Mouse (Mus musculus) embryo, embryonic 11.5 days (tissue): ENCODE results near the gene Zfp277.
A peak's percentile ranks its signal among the peaks of the same experiment; 100 is the strongest.

Experiments used
- DNase-seq: peaks from one replicate; pipeline ENCODE4 v3.0.0-alpha.2; 2012; ENCODE audit warnings: low read depth, low spot score

The Zfp277 gene

DNA sequence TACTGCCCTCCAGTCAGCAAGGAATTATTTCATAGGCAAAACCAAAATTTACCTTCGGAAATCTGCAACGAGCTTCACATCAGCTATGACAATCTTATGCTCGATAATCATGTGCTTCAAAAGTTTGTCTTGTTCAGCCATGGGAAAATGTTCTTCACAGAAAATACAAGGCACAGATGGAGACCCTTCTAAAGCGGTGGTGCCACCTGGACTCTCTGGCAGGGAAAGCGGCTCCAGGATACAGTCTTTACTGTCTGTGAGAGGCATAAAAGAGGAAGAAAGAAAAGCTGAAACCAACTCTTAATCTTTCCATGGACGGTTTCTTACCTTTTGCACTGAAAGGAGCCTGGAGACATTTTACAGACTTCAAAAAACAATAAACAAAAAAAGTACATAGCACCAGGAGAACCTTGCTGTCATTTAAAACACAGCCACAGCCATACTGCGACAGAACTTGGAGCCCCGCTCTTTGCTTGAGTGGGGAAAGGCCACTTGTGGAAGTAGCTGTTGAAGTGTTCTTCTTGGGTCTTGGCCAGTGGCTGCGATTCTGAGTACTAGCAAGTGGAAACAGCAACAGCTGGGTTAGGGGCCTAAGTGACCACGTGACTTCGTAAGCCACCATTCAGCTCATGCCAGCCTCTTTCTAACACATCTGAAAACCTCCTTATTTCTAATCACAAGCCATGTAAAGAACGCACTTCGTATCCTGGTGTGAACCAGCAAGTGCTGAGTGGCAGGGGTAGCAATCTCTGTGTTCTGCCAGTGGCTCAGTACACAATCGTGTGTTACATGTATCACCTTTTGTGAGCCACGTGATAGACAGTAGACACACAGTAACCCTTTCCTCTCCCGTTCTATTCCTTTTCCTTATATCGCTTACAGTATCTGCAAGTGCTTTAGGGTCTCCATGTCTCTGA lies 66.8 kb downstream of the Zfp277 start:
- DNase-seq: no peak

DNA sequence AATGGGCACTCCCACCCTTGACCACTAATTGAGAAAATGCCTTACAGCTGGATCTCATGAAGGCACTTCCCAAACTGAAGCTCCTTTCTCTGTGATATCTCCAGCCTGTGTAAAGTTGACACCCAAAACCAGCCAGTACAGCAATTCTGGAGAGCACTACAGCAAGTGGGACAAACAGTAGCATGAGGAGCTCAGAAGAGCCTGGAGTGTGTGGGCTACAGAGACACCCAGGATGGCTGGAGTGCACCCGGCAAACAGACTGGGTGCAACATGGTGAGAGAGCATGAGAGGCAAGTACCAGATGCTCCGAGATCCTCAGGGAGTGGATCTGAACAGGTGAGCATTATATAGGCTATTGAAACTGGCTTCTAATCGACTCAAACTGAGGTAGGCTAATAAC lies 93.8 kb downstream of the Zfp277 start:
- DNase-seq: no peak

DNA sequence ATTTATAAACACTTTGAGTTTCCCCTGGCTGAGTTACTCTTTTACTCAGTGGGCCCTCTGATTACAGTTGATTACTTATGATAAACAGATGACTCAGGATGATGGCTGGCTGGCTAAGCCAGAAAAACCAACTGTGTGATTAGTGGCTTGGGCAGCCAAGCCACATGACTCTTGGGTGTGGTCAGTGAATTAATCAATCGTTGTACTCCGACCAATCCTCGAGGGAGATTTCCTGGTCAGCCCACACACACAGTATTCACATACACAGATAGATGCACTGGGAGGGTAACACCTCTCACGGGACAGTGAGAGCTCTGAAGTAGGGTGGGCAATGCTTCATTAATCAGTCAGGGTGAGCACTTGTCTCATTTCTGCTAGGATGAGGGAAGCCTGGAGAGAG lies 97.5 kb downstream of the Zfp277 start:
- DNase-seq: no peak

DNA sequence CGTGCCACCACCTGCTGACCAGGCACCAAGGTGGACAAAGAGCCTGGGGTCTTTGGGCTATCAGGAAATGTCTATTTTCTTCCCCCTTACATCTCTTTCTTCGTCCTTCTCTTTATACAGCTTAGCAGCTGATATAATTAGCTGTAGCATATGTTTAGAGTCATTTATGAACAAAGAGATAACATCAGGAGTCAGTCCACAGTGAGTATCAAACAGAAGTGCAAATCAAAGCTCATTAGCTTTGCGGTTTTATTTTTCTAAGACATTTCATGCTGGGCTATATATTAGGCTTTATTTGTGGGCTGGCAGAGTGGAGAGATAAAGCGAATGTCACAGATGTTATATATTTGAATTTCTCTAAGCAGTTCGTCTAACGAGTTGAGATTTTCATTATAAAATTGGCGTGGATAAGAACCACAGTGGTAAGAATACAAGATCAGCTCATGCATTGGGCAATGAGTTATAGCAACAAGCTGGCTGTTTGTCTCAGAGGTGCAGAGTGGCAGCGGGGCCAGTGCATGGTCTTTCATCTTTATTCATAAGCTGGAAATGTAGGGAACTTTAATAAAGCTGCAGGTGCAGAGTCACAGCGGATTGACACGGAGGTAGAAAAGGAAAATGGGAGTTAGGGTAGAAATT lies 98.5 kb downstream of the Zfp277 start:
- DNase-seq: no peak

DNA sequence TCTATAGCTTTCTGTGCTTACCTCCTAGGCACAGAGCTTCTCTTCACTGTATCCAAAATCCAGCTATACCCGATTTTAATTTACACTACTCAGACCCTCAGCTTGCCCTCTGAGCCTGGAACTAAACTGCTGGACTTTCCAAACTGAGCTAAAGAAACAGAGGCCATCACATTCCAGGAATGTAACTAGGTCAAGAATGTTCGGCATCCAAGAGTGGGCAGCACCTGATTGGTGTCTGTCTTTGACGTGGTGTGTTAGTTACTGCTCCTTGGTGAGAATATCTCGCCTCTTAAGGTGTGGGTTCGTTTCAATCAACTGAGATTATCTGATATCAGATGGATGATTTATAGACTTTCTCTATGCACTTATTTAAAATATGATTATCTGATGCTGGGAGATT lies 104.3 kb downstream of the Zfp277 start:
- no peak for DNase-seq

DNA sequence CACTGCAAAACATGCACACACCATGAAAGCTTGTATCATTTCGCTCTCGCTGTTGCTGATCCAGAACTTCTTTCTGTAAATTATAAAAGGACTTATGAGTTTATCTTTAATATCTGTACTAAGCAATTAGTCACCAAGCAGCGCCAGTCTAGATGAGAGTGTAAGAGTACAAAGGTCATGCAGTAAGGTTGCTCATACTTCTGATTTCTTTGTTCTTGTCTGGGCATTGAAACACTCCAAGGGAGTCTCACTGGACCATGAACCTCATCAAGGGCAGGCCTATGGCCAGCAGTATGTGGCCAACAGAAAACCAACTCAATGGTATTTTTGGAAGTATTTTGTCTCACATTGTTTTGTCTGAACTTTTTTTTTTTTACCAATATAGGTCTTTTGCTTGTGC lies 110.4 kb downstream of the Zfp277 start:
- no peak for DNase-seq

DNA sequence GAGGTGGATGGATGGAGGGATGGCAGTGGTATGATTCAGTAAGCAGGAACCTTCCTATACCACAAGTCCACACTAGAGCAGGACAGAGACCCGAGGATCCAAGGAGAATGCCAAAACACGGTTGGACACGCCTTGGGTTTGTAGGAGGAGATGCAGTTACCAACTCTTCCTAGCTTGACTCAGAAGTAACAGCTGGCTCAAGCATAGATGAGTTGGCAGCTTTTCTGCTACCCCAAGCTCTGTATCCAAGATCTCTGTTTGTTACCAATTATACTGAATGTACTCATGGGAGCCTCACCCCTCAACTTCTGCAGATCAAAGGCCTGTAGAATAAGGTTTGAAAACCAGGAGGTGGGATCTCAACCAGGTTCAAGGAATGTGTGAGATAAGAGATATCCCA lies 114.2 kb downstream of the Zfp277 start:
- DNase-seq: no peak

DNA sequence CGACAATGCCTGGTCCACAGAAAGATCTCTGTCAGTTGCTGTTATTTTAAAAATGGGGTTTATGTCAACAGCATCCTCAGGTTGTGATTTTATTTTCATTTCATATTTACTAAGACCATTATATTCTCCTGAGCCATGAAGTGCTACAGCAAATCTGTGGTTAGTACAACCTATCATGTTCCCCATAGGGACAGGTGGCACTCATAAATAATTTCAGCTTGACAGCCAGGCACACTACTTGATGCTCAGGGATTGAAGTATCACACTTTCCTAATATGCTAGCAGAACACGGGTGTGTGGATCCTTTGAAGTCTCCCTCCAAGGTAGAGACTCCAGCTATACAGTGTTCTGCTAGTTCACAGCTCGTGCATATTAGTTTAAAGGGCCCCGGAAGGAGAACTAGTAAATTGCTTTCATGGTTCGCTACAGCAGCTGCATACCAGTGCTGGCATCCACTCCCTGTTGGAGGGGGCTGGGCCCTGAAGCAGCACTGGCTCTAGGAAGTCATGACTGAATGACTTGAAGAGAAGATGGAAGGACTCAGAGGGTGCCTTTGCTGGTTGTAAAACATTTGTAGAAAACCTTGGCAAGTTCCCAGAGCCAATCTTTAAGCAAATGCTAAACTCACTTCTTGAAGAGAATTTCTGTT lies 118.6 kb downstream of the Zfp277 start:
- peak; percentile 8 for DNase-seq

DNA sequence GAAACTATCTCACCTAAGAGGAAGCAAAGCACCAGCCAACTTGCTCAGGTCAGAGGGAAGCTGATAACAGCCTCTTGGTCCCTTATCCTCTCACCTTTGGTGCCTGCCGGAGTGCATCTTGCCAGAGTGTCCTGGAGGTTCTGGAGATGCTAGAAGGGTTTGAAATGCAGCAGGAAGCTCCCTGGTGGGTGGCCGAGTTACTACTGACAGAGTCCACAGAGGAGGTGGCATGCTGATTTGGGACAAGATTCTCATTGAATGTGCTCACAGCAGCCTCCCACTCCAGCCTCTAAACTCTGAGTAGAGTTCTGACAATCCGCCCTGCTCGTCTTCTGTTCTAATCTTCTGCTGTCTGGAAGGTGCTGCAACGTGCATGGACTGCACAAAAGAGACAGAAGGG lies 120.1 kb downstream of the Zfp277 start:
- no peak for DNase-seq

DNA sequence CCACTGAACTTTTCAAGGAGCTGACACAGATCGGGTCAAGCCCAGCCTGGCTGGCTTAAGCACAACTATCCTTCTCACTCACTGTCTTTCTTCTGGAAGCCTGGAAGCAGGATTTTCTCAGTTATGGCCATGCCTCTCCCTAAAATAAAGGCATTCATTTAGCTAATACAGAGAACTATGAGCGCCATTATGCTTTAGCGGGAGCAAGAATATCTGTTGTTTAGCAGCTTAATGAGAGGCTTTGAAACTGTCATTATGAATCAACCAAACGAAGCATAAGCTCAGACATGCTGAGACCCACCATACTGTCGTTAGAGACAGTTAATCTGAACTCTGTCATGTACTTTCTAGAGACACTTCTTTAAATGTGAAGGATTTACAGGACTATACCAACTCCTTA lies 120.9 kb downstream of the Zfp277 start:
- DNase-seq: no peak

DNA sequence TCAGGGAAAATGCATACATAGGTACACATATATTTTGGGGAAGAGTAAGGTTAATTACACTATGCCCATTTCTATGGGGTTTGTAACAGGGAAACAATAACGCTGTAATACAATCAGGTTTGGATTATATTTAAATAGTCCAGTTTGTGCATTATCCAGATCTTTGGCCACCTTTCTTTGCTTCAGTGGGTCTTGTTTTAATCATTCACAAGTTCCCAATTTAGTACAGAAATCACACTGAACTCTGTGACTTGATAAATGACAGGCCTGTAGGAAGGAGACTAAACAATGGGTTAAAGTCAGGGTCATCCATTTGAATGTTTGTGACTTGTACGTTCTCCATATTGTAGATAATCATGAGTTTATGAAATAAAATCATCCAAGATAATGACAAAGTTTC lies 130.6 kb downstream of the Zfp277 start:
- DNase-seq: no peak

DNA sequence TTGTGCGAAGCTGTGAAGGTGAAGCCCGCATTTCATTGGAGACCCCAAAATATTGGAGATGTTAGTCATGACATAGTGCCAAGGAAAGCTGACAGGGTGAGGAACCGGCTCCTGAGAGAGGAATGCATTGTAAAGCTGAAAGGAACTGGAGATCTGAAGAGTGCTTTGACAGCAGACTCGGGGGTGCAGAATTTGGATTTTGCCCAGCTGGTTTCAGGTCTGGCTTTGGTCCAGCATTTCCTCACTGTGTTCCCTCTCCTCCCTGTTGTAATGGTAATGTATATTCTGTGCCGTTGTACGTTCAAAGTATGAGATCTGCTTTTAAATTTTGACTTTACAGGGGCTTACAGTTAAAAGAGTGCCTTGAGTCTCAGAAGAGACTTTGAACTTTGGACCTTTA lies 141.7 kb downstream of the Zfp277 start:
- no peak for DNase-seq

DNA sequence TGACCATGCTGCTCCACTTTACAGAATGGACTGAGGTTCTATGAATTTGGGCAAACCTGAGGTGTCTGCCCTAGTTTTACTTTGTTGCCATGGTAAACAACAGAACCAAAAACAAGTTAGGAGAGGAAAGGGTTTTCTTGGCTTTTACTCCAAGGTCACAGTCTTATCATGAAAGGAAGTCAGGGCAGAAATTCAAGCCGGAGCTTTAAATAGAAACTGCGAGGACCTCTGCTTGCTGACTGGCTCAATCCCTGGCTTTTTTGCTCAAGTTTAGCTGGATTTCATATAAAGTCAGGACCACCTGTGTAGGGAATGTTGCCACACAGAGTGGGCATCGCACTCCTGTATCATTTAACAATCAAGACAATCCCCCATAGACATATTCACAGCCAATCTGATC lies 147.1 kb downstream of the Zfp277 start:
- DNase-seq: no peak

DNA sequence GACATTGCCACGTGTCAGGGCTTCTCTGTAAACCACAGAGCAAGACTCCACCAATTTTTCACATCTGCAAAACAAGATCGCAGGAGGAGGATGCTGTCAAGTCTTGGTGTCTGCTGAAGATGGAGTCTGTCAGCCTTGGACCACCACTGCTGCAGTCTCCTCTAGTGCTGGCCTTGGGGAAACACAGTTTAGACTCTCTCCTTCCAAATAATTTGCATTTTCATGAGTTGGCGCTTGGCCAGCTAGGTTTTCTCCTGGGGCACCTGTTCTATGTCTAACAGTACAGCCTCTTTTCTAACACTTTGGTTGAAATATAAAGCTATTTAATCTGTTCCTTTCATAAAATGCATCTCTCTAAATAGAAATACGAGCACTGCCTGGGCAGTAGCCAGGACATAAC lies 159.2 kb downstream of the Zfp277 start:
- no peak for DNase-seq

DNA sequence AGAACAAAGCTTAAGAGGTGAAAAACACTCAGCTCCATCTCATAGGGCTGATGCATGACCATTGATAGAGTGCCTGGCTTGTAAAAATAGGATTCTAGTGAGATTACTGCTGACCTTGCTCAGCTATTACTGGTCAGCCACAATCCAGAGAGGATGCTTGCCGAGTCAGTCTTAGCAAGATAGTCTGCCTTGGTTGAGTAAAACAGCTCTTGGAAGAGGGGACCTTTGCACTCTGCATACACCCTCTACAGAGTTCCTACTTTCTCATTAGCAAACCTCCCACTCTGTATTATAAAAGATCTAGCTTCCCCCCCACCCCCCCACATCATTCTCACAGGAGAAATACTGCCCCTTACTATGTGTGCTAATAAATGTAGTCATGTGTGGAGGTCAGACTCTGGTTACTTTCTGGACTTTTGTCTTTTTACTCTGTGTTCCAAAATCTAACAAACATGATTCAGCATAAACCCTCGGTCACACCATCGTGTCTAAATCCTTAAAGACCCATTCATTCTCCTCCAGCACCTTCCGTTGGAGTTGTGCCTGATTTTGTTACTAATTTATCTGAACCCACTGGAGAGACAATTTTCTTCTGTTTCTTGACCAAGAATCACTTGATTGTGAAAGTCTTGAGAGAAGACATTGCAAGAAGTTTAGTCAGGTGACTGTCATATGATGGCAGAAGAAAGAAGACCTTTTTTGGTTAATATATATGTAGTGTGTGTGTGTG lies 164.9 kb downstream of the Zfp277 start:
- DNase-seq: no peak

DNA sequence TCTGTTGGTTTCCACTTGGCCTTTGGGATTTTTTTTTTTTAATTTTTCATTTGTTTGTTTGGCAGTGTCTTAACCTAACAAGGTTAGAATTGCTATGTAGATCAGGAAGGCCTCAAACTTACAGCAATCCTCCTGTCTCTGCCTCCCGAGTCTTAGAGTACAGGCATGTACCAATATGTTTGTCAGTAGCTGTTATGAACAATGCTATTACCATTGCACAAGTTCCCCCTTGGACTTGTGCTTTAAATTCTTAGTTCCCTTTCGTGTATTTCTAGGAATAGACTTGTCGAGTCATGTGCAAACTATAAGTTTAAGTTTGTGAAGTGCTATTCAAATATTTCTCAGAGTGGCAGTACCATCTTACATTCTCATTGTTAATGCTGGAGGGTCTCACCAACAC lies 168.1 kb downstream of the Zfp277 start:
- no peak for DNase-seq

DNA sequence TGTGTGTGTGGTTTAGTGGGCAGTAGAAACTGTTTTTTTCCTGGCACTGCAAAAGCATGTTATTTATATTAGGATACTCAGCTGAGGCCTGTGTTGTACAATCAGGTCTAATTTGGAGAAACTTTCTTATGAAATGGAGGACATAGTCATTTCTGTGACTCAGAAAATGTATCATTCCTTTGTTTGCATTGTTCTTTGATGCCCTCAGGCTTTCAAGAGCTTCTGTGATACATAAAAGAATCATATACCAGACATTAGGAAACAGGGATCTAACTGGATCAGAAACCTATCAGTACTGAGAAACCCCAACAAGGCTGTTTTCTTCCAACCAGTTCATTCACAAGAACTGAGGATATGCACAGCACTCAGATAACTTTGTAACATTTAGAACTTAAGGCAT lies 170.8 kb downstream of the Zfp277 start:
- no peak for DNase-seq

DNA sequence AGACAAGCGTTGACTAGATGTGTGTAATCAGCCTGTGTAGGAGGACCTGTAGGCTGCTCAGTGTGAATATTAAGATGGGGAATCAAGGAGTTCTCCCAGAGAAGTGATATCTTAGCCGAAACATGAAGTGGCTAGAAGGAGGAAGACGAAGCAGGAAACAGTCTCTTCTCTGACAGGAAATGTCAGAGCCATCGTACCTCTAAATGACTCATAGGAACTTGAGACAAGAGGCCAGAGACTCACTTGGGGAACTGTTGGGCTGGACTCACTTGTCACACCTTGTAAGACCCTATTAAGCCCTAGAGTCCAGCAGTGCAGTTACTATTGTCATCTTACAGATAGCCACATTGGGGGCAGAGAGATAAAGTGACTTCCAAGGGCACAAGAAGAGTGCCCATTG lies 172.4 kb downstream of the Zfp277 start:
- DNase-seq: no peak

DNA sequence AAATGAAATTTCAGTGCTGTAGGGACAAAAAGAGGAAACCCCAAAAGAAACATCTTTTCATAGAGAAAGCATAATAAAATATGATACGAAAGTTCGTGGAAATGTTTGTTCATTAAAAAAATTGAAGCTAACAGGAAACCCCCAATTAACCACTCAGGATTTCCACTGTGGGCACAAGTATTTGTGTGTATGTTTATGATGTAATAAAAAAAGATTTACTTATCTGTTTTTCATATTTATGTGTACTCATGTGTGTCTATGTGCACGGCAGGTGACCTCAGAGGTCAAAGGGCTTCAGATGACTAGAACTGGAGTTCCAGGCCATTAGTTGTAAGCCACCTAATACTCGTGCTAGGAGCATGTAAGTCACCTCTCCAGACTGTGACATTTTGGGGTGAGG lies 173.0 kb downstream of the Zfp277 start:
- no peak for DNase-seq

DNA sequence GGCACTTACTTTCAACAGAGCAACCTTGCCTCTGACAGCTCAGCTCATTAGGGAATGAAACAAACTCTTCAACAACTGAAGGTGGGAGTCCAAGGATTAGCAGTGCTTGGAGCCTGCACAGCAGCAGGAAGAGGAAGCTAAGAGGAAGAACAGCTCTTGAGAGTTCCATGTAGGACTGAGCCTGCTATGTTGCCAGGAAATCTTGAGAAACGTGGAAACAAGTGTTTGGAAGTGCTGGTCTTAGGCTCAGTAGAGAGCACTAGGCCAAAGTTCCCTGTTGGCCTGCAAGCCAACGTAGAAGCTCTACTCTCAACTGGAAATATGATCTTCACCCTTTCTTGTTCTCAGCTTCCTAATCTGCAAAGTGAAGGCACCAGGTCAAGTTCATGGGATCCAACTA lies 177.4 kb downstream of the Zfp277 start:
- no peak for DNase-seq
